Mouse (Mus musculus) kidney, adult 2 months (tissue): Measurements from ENCODE around the gene Cit. TPM values are rescaled to one million over a fixed set of nuclear protein-coding genes. Genes with fewer than 3 reads are reported as not detected.

ENCODE experiments used
- DNase-seq: peaks from one replicate; pipeline ENCODE4 v3.0.0; 2021
- H3K27ac ChIP-seq: fragments of 200-500 bp; 2 replicates; pipeline ENCODE4 v1.5.1; 2012; ENCODE audit warnings: low read depth, low read length, control low read depth, inconsistent platforms; ENCODE audit not compliant: insufficient read depth
- H3K27me3 ChIP-seq: fragments of 200-500 bp; replicated peaks from 2 replicates; pipeline ENCODE4 v1.6.1; 2012; ENCODE audit warnings: mild to moderate bottlenecking, moderate library complexity, low read length, inconsistent platforms; ENCODE audit not compliant: control insufficient read depth, insufficient read depth
- H3K36me3 ChIP-seq: fragments of 200-500 bp; 2 replicates; pipeline ENCODE4 v1.6.1; 2012; ENCODE audit warnings: mild to moderate bottlenecking, moderate library complexity, low read length, inconsistent platforms; ENCODE audit not compliant: control insufficient read depth, insufficient read depth
- H3K4me1 ChIP-seq: fragments of 200-500 bp; 2 replicates; pipeline ENCODE4 v1.6.1; 2011; ENCODE audit warnings: low read length; ENCODE audit not compliant: control insufficient read depth, insufficient read depth
- H3K4me3 ChIP-seq: fragments of 200-500 bp; 2 replicates; pipeline ENCODE4 v1.5.1; 2011; ENCODE audit warnings: mild to moderate bottlenecking, low read depth, low read length, control low read depth; ENCODE audit not compliant: insufficient read depth
- CTCF ChIP-seq: fragments of 200-500 bp; conservative IDR thresholded peaks from 2 replicates; pipeline ENCODE4 v1.5.1; 2011; ENCODE audit warnings: low read depth, mild to moderate bottlenecking, control low read depth, low read length, moderate library complexity, mixed read lengths; ENCODE audit not compliant: insufficient read depth, insufficient read length
- POLR2A ChIP-seq: fragments of 200-500 bp; IDR thresholded peaks from one replicate; pipeline ENCODE4 v1.6.1; 2011; ENCODE audit warnings: low read depth, low read length, control low read depth
- WGBS: fragments of 180-500 bp; shearing (Covaris S2); methylation state at CpG from one replicate; pipeline ENCODE4 v1.1.7; 2018; 5-methylcytosine and 5-hydroxymethylcytosine counted together
- polyA plus RNA-seq: library from polyadenylated mRNA; depleted of rRNA; stranded (reverse); fragments of >200 nt; gene quantifications from 2 replicates; pipeline ENCODE4 v1.2.3, GENCODE M21; 2012

Gene Cit
- polyA plus RNA-seq, 1 experiment: 4.8 TPM

DNA sequence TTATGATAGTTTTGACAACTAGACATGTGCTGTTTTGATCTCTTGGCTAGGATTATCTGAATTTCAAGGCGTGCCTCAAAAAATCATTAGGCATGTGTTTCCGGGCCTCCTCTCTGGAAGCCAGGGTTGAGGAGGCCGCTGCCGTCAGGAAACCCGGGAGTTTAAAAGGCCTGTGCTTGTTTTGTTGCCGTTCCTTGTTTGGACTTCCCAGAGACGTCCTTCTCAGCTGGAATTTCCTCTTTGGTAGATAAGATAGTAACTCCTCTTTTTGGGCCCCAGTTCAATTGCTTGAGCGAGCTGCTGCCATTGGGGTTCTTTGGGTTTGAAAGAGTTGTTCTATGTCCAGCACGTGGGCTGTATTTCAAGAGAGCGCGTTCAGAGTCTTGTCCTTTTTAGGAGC, 21.2 kb downstream of the Cit start:
- WGBS: 67% methylated on average over 11 of the region's 11 CpGs
- TF ChIP-seq POLR2A: no peak
- no peak for TF ChIP-seq CTCF
- H3K36me3 ChIP-seq: no peaks in the 10 kb centered on the region

DNA sequence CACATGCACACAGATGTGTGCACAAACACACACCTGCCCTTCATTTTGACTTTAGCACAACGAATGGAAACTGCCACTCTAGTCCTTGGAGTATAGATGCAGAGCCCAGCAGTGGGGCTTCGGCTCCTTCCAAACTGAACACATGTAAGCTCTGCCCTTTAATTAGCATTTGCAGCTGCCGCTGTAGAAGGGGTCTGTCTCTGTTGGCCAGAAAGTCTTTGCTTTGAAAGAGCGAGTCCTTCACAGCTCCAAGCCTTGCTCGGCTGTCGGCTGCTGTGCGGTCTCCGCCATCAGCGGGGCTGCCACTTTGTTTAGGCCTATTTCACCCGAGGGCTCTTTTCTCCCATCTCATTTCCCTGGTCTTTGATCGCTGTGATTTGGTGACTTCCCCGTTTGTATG, 23.5 kb downstream of the Cit start:
- TF ChIP-seq CTCF (no peak), POLR2A (no peak)
- Histone ChIP-seq H3K4me3 (no peak overlapping the region), H3K4me1 (no peaks in the 10 kb centered on the region), H3K27ac (no peak overlapping the region), H3K36me3 (no peaks in the 10 kb centered on the region), H3K27me3 (no peaks in the 10 kb centered on the region)
- DNase-seq: no peak
- 93% methylated on average over 12 of the region's 12 CpGs for WGBS

More for the DNA sequence above, 21.2 kb downstream of the Cit start:
- Histone ChIP-seq H3K27me3 (no peaks in the 10 kb centered on the region), H3K27ac (peak overlapping the region; percentile 90), H3K4me1 (no peaks in the 10 kb centered on the region), H3K4me3 (no peak overlapping the region)
- DNase-seq: peak; percentile 58

DNA sequence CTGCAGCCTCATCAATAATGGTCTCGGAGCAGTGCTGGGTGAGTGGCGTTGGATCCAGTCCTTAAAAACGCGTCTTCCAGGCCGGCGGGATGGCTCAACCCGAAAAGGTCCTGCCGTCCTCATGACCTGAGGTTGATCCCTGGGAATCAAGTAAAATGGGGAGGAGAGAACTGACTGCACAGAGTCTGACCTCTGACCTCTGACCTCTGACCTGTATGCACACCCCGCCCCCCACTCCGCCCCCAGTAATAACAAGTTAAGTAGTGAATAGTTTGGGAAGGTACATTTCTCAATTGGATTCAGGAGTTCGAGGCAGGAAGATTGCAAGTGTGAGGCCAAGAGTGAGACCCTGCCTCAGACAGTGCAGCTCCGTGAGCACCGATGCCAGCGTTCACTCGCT, 24.1 kb downstream of the Cit start:
- no peaks in the 10 kb centered on the region for H3K36me3 ChIP-seq
- no peak overlapping the region for H3K27ac ChIP-seq
- H3K4me1 ChIP-seq: no peaks in the 10 kb centered on the region
- H3K27me3 ChIP-seq: no peaks in the 10 kb centered on the region
- H3K4me3 ChIP-seq: no peak overlapping the region
- 91% methylated on average over 15 of the region's 15 CpGs for WGBS
- DNase-seq: no peak
- TF ChIP-seq POLR2A: no peak
- TF ChIP-seq CTCF: no peak

DNA sequence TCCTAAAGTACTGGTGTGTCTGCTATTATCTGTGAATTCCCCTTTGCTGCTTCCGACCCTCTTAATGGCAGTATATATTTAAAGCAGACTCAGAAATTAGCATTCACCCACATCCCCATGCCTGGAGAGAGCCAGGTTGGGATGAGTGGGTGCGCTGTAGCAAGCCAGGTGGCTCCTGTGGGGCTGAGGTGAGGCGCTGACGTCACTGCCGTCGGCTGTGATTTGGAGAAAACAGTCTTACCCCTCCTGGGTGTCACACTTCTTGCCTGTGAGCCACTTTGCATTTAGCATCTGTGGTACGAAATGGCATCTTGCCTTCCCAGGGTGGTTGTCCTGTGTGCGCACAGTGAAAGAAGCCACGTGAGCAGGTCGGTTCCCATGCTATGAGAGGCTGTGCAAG, 26.1 kb downstream of the Cit start:
- no peak for TF ChIP-seq POLR2A
- no peak for TF ChIP-seq CTCF
- Histone ChIP-seq H3K36me3 (no peaks in the 10 kb centered on the region), H3K4me1 (no peaks in the 10 kb centered on the region), H3K27me3 (no peaks in the 10 kb centered on the region), H3K4me3 (no peak overlapping the region), H3K27ac (no peak overlapping the region)
- DNase-seq: no peak
- 96% methylated on average over 10 of the region's 10 CpGs for WGBS

- 89% methylated on average over 11 of the region's 11 CpGs for WGBS
- Histone ChIP-seq H3K27me3 (no peaks in the 10 kb centered on the region), H3K36me3 (no peaks in the 10 kb centered on the region), H3K27ac (no peak overlapping the region), H3K4me3 (no peak overlapping the region), H3K4me1 (no peaks in the 10 kb centered on the region)
- no peak for DNase-seq
- TF ChIP-seq POLR2A (no peak), CTCF (no peak)
Measured at GRCm38 (mm10) chr5:115872106-115872505, 27.0 kb downstream of the Cit start.

- Histone ChIP-seq H3K36me3 (no peaks in the 10 kb centered on the region), H3K4me1 (no peaks in the 10 kb centered on the region), H3K27ac (no peak overlapping the region), H3K4me3 (no peak overlapping the region), H3K27me3 (no peaks in the 10 kb centered on the region)
- no peak for DNase-seq
- WGBS: 58% methylated on average over 4 of the region's 4 CpGs
- no peak for TF ChIP-seq CTCF
- no peak for TF ChIP-seq POLR2A
Measured at GRCm38 (mm10) chr5:115872956-115873355, 27.9 kb downstream of the Cit start.

- DNase-seq: no peak
- no peak overlapping the region for H3K27ac ChIP-seq
- no peaks in the 10 kb centered on the region; the same call in 1 of the 2 replicates for H3K4me1 ChIP-seq
- no peaks in the 10 kb centered on the region for H3K27me3 ChIP-seq
- TF ChIP-seq POLR2A (no peak), CTCF (peak; percentile 29; the same call in 1 of the 2 replicates)
- WGBS: 92% methylated on average over 6 of the region's 6 CpGs
- no peak overlapping the region for H3K4me3 ChIP-seq
- no peaks in the 10 kb centered on the region for H3K36me3 ChIP-seq
Measured at GRCm38 (mm10) chr5:115877425-115877824, 32.3 kb downstream of the Cit start.
